Mouse (Mus musculus): ENCODE results near the gene Nfkb1. TPM values are rescaled to one million over a fixed set of nuclear protein-coding genes. Genes with fewer than 3 reads are reported as not detected.

The Nfkb1 gene
- polyA plus RNA-seq, 1 experiment from 2014 or later, result 6.8 TPM

DNA sequence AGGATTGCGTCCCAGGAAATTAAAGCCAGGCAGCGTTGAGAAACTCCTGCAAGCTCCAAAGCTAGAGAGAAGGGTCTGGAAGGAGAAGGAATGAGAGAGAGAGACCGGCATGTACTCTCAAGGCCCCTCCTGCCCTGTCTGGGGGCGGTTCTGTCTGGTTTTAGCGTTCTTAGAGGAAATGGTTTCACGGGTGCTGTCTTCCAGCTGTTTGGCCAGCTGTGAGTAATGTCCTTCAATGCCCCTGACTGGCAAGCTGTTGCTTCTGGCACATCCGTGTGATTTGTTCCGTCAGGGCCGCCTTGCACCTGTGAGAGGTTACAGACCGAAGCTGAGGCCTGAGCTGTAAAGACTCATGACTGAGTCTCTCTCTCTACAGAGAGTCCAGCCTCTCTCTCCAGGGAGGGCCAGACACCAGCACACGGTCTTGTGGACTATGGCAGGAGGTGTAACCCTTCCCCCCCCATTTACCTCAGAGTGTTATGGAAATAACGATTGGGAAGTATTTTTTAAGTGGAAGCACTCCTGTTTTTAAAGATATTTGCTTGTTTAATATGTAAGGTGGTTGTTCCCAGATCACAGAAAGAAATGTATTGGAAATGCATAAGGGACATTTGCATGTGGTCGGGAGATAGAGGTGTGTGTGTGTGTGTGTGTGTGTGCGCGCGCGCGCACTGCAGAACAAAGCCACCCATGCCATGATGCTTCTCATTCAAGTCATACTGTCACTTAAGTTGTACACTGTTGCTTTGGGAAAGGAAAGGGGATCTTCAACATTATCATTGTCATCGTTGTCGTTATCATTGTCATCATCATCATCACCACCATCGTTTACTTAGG is 110.7 kb downstream of the Nfkb1 start:
- Histone ChIP-seq H3K4me3 (ENCODE audit: low read depth, low read length) (no peak overlapping the region), H3K9ac (ENCODE audit: low read depth, low read length) (no peak overlapping the region), H3K36me3 (ENCODE audit: control insufficient read depth, insufficient read depth, low read length) (no peaks in the 10 kb centered on the region), H3K9me3 (replicated peaks; ENCODE audit: control insufficient read depth, low read length, poor library complexity, severe bottlenecking) (no peaks in the 10 kb centered on the region), H3K4me2 (ENCODE audit: low read length) (no peak overlapping the region), H3K4me1 (ENCODE audit: control insufficient read depth, insufficient read depth, low read length) (peaks cover 7% of the 10 kb centered on the region), H3K27me3 (ENCODE audit: control insufficient read depth, insufficient read depth, low read depth, low read length) (no peaks in the 10 kb centered on the region), H3K27ac (ENCODE audit: low read length) (peak overlapping the region; percentile 45; the same call in 1 of the 2 replicates)
- WGBS, result 84% methylated on average over 21 of the region's 21 CpGs
- ATAC-seq, result no peak

DNA sequence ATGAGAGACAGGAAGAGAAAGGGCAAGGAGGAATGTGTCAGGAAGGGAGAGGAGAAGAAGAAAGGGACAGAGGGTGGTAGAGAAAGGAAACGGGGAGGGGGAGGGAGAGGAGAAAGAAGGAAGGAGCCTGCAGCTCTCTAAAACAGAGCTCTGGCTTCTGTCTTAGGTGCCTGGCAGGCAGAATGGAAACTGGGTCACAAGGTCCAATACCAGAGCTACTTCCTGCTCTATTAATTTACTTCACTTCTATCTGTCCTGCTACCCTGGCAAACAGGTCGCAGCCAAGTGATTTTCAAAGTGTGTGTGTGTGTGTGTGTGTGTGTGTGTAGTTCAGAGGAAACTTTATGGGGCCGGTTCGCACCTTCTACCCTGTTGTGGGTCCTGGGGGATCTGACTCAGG is 112.2 kb downstream of the Nfkb1 start:
- Histone ChIP-seq H3K9me3 (replicated peaks; ENCODE audit: control insufficient read depth, low read length, poor library complexity, severe bottlenecking) (no peaks in the 10 kb centered on the region), H3K36me3 (ENCODE audit: control insufficient read depth, insufficient read depth, low read length) (no peaks in the 10 kb centered on the region), H3K4me1 (ENCODE audit: control insufficient read depth, insufficient read depth, low read length) (peaks cover 7% of the 10 kb centered on the region), H3K4me2 (ENCODE audit: low read length) (no peak overlapping the region), H3K27me3 (ENCODE audit: control insufficient read depth, insufficient read depth, low read depth, low read length) (no peaks in the 10 kb centered on the region), H3K4me3 (ENCODE audit: low read depth, low read length) (no peak overlapping the region), H3K27ac (ENCODE audit: low read length) (no peak overlapping the region), H3K9ac (ENCODE audit: low read depth, low read length) (no peak overlapping the region)
- WGBS, result 68% methylated on average over 4 of the region's 4 CpGs
- no peak for ATAC-seq

DNA sequence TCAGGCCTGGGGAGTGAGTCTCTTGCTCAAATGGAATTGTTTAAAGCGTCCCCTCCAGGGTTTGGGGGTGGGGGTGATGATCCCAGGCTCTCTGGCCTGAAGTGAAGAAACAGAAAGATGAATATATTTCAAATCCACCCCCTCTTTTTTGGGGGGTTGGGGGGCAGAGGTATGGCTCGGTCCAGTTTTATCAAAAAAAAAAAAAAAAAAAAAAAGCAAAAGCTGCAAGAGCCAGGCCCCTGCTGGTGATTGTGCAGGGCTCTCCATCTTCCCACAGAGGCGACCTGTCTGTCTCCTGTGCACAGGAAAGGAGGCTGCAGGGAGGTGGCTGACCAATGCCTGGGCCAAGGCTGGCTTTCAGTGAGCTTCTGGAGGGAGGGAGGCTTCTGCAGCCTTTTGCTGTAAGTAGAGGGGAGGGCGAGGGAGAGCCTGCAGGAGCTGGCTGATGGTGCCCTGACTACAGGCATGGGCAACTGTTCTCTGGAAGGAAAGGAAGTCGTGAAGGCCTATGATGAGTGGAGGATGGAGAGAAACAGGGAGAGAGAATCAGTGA is 112.7 kb downstream of the Nfkb1 start:
- Histone ChIP-seq H3K9ac (ENCODE audit: low read depth, low read length) (no peak overlapping the region), H3K4me1 (ENCODE audit: control insufficient read depth, insufficient read depth, low read length) (peaks cover 7% of the 10 kb centered on the region), H3K9me3 (replicated peaks; ENCODE audit: control insufficient read depth, low read length, poor library complexity, severe bottlenecking) (no peaks in the 10 kb centered on the region), H3K4me3 (ENCODE audit: low read depth, low read length) (no peak overlapping the region), H3K4me2 (ENCODE audit: low read length) (no peak overlapping the region), H3K27ac (ENCODE audit: low read length) (no peak overlapping the region), H3K36me3 (ENCODE audit: control insufficient read depth, insufficient read depth, low read length) (no peaks in the 10 kb centered on the region), H3K27me3 (ENCODE audit: control insufficient read depth, insufficient read depth, low read depth, low read length) (no peaks in the 10 kb centered on the region)
- 57% methylated on average over 4 of the region's 5 CpGs for WGBS
- no peak for ATAC-seq

- no peak overlapping the region for H3K4me2 ChIP-seq (ENCODE audit: low read length)
- H3K36me3 ChIP-seq (ENCODE audit: control insufficient read depth, insufficient read depth, low read length), result no peaks in the 10 kb centered on the region
- ATAC-seq, result no peak
- WGBS, result 93% methylated on average over 3 of the region's 3 CpGs
- H3K27me3 ChIP-seq (ENCODE audit: control insufficient read depth, insufficient read depth, low read depth, low read length), result no peaks in the 10 kb centered on the region
- no peak overlapping the region for H3K9ac ChIP-seq (ENCODE audit: low read depth, low read length)
- H3K27ac ChIP-seq (ENCODE audit: low read length), result no peak overlapping the region
- no peak overlapping the region for H3K4me3 ChIP-seq (ENCODE audit: low read depth, low read length)
- H3K9me3 ChIP-seq (replicated peaks; ENCODE audit: control insufficient read depth, low read length, poor library complexity, severe bottlenecking), result no peaks in the 10 kb centered on the region
- no peaks in the 10 kb centered on the region for H3K4me1 ChIP-seq (ENCODE audit: control insufficient read depth, insufficient read depth, low read length)
Measured at GRCm38 (mm10) chr3:135575126-135575525, 116.2 kb downstream of the Nfkb1 start.

DNA sequence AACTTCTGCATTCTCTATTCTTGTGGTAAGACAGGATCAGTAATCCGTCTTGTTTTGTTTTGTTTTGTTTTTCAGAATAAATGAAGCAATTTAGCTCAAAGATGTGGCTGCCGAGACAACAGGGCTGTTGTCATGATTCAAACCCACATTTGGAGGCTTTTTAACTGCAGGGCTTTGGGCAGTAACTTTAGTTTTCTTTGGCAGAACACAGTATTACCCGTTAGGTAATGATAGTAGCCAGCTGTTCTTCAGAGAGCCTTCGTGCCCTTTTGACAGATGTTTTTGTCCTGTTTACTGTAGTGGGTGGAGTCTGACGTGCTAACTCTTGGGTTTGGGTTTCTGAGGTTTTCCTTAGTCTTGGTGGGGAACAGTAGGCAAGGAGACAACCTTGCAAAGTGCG is 118.3 kb downstream of the Nfkb1 start:
- ATAC-seq, result no peak
- H3K36me3 ChIP-seq (ENCODE audit: control insufficient read depth, insufficient read depth, low read length), result no peaks in the 10 kb centered on the region
- no peak overlapping the region for H3K9ac ChIP-seq (ENCODE audit: low read depth, low read length)
- H3K4me3 ChIP-seq (ENCODE audit: low read depth, low read length), result no peak overlapping the region
- WGBS, result 75% methylated on average over 6 of the region's 6 CpGs
- no peaks in the 10 kb centered on the region for H3K4me1 ChIP-seq (ENCODE audit: control insufficient read depth, insufficient read depth, low read length)
- no peak overlapping the region for H3K27ac ChIP-seq (ENCODE audit: low read length)
- no peaks in the 10 kb centered on the region for H3K9me3 ChIP-seq (replicated peaks; ENCODE audit: control insufficient read depth, low read length, poor library complexity, severe bottlenecking)
- no peak overlapping the region for H3K4me2 ChIP-seq (ENCODE audit: low read length)
- no peaks in the 10 kb centered on the region for H3K27me3 ChIP-seq (ENCODE audit: control insufficient read depth, insufficient read depth, low read depth, low read length)

DNA sequence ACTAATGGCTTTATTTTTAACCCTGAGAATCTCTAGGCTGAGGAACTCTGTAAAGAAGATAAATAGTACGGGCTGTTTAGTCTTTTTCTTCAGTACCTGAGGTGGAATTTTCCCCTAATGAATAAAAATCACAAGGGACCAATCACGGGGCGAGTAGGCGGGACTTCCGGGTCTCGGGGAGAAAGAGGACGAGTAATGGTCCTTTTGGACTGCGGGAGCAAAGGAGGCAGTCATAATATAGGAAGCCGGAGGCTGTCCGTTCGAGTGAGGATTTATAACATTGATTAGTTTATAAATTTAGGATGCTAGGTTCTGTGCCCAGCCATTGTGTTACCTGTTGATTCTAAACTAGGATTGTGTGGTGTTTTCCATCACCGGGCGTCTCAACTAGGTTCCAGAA is 119.8 kb downstream of the Nfkb1 start:
- Histone ChIP-seq H3K9me3 (replicated peaks; ENCODE audit: control insufficient read depth, low read length, poor library complexity, severe bottlenecking) (no peaks in the 10 kb centered on the region), H3K9ac (ENCODE audit: low read depth, low read length) (no peak overlapping the region), H3K36me3 (ENCODE audit: control insufficient read depth, insufficient read depth, low read length) (no peaks in the 10 kb centered on the region), H3K4me2 (ENCODE audit: low read length) (no peak overlapping the region), H3K27ac (ENCODE audit: low read length) (no peak overlapping the region), H3K4me3 (ENCODE audit: low read depth, low read length) (no peak overlapping the region), H3K4me1 (ENCODE audit: control insufficient read depth, insufficient read depth, low read length) (no peaks in the 10 kb centered on the region), H3K27me3 (ENCODE audit: control insufficient read depth, insufficient read depth, low read depth, low read length) (no peaks in the 10 kb centered on the region)
- ATAC-seq, result no peak
- 74% methylated on average over 13 of the region's 13 CpGs for WGBS

DNA sequence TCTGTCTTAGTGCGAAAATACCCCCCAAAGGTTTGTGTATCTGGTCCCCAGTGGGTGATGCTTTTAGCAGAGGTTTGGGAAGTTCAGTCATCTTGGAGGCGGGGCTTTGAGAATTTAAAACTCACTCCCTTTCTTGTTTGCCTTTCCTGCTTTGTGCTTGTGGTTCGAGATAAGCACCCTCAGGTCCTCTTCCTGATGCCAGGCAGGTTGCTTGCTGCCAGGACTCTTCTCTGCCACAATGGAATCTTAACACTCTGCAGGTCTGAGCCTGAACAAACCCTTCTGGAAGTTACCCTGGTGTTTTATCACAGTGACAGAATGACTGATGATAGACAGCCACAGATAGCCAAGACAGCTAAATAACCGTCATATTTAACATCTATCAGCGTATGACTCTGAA is 122.7 kb downstream of the Nfkb1 start:
- Histone ChIP-seq H3K27ac (ENCODE audit: low read length) (no peak overlapping the region), H3K4me1 (ENCODE audit: control insufficient read depth, insufficient read depth, low read length) (no peaks in the 10 kb centered on the region)
- ATAC-seq, result no peak

GRCm38 (mm10) chr3:135567888-135568287 is 123.5 kb downstream of the Nfkb1 start:
- WGBS, result 81% methylated on average over 6 of the region's 6 CpGs
- H3K4me1 ChIP-seq (ENCODE audit: control insufficient read depth, insufficient read depth, low read length), result no peaks in the 10 kb centered on the region
- H3K9ac ChIP-seq (ENCODE audit: low read depth, low read length), result no peak overlapping the region

More for the DNA sequence above, 122.7 kb downstream of the Nfkb1 start:
- no peak overlapping the region for H3K9ac ChIP-seq (ENCODE audit: low read depth, low read length)
- H3K36me3 ChIP-seq (ENCODE audit: control insufficient read depth, insufficient read depth, low read length), result no peaks in the 10 kb centered on the region
- WGBS, result 81% methylated on average over 5 of the region's 5 CpGs
- no peak overlapping the region for H3K4me3 ChIP-seq (ENCODE audit: low read depth, low read length)
- H3K27me3 ChIP-seq (ENCODE audit: control insufficient read depth, insufficient read depth, low read depth, low read length), result no peaks in the 10 kb centered on the region
- H3K9me3 ChIP-seq (replicated peaks; ENCODE audit: control insufficient read depth, low read length, poor library complexity, severe bottlenecking), result no peaks in the 10 kb centered on the region
- no peak overlapping the region for H3K4me2 ChIP-seq (ENCODE audit: low read length)

GRCm38 (mm10) chr3:135565306-135565705 is 126.0 kb downstream of the Nfkb1 start:
- no peak overlapping the region for H3K4me2 ChIP-seq (ENCODE audit: low read length)
- no peaks in the 10 kb centered on the region for H3K4me1 ChIP-seq (ENCODE audit: control insufficient read depth, insufficient read depth, low read length)
- H3K27me3 ChIP-seq (ENCODE audit: control insufficient read depth, insufficient read depth, low read depth, low read length), result no peaks in the 10 kb centered on the region
- H3K27ac ChIP-seq (ENCODE audit: low read length), result no peak overlapping the region
- H3K4me3 ChIP-seq (ENCODE audit: low read depth, low read length), result no peak overlapping the region
- H3K9me3 ChIP-seq (replicated peaks; ENCODE audit: control insufficient read depth, low read length, poor library complexity, severe bottlenecking), result no peaks in the 10 kb centered on the region
- no peak for ATAC-seq
- no peaks in the 10 kb centered on the region for H3K36me3 ChIP-seq (ENCODE audit: control insufficient read depth, insufficient read depth, low read length)
- 90% methylated on average over 4 of the region's 4 CpGs for WGBS
- no peak overlapping the region for H3K9ac ChIP-seq (ENCODE audit: low read depth, low read length)

More at GRCm38 (mm10) chr3:135567888-135568287, 123.5 kb downstream of the Nfkb1 start:
- Histone ChIP-seq H3K4me2 (ENCODE audit: low read length) (no peak overlapping the region), H3K27ac (ENCODE audit: low read length) (no peak overlapping the region), H3K36me3 (ENCODE audit: control insufficient read depth, insufficient read depth, low read length) (no peaks in the 10 kb centered on the region), H3K27me3 (ENCODE audit: control insufficient read depth, insufficient read depth, low read depth, low read length) (no peaks in the 10 kb centered on the region), H3K9me3 (replicated peaks; ENCODE audit: control insufficient read depth, low read length, poor library complexity, severe bottlenecking) (no peaks in the 10 kb centered on the region), H3K4me3 (ENCODE audit: low read depth, low read length) (no peak overlapping the region)
- ATAC-seq, result no peak

Data from midbrain, embryonic 16.5 days (tissue).